Mouse (Mus musculus): Measurements from ENCODE around the gene Zbed5.
"Not testable (repeated sequence)": the region's sequence is repeated elsewhere in the genome, so short reads cannot be mapped to it uniquely, and the experiment has no call there.

The Zbed5 gene

GRCm38 (mm10) chr5:129895198-129896088, at the start of gene Zbed5:
Zbed5 (plus strand) TSS chr5:129895723.
- peak; percentile 82 for DNase-seq (ENCODE audit: low spot score in 2 of 2)

- peak; percentile 86 to 95 for DNase-seq (ENCODE audit: low spot score in 2 of 2)
Observed at GRCm38 (mm10) chr5:129846752-129847557, 48.6 kb upstream of the Zbed5 start, which contains the start of gene Sumf2. Sumf2 (plus strand) TSS chr5:129846986.

- no peak for DNase-seq (ENCODE audit: low spot score in 2 of 2)
Observed at GRCm38 (mm10) chr5:129847558-129847820, 48.0 kb upstream of the Zbed5 start.

- no peak for DNase-seq (ENCODE audit: low spot score in 2 of 2)
Observed at GRCm38 (mm10) chr5:129855163-129855562, 40.4 kb upstream of the Zbed5 start.

GRCm38 (mm10) chr5:129856414-129856813, 39.1 kb upstream of the Zbed5 start:
- DNase-seq (ENCODE audit: low spot score in 2 of 2): no peak

GRCm38 (mm10) chr5:129862325-129862724, 33.2 kb upstream of the Zbed5 start:
- no peak for DNase-seq (ENCODE audit: low spot score in 2 of 2)

GRCm38 (mm10) chr5:129864467-129864866, 31.1 kb upstream of the Zbed5 start:
- DNase-seq (ENCODE audit: low spot score in 2 of 2): no peak

- no peak for DNase-seq (ENCODE audit: low spot score in 2 of 2)
Observed at GRCm38 (mm10) chr5:129865841-129866240, 29.7 kb upstream of the Zbed5 start.

- no peak for DNase-seq (ENCODE audit: low spot score in 2 of 2)
Observed at GRCm38 (mm10) chr5:129869238-129869995, 26.1 kb upstream of the Zbed5 start.

GRCm38 (mm10) chr5:129871238-129871637, 24.3 kb upstream of the Zbed5 start:
- DNase-seq (ENCODE audit: low spot score in 2 of 2): no peak

- no peak for DNase-seq (ENCODE audit: low spot score in 2 of 2)
Observed at GRCm38 (mm10) chr5:129873942-129874341, 21.6 kb upstream of the Zbed5 start.

- no peak for DNase-seq (ENCODE audit: low spot score in 2 of 2)
Observed at GRCm38 (mm10) chr5:129875098-129875497, 20.4 kb upstream of the Zbed5 start.

- no peak for DNase-seq (ENCODE audit: low spot score in 2 of 2)
Observed at GRCm38 (mm10) chr5:129877731-129878455, 17.6 kb upstream of the Zbed5 start.

- peak in 1 of 2 experiments; percentile 16 for DNase-seq (ENCODE audit: low spot score in 2 of 2)
Observed at GRCm38 (mm10) chr5:129878946-129879345, 16.6 kb upstream of the Zbed5 start.

GRCm38 (mm10) chr5:129879888-129880287, 15.6 kb upstream of the Zbed5 start:
- no peak for DNase-seq (ENCODE audit: low spot score in 2 of 2)

GRCm38 (mm10) chr5:129886271-129886670, 9.3 kb upstream of the Zbed5 start:
- no peak for DNase-seq (ENCODE audit: low spot score in 2 of 2)

GRCm38 (mm10) chr5:129886911-129887636, 8.4 kb upstream of the Zbed5 start, which contains the start of gene Chchd2:
Chchd2 (minus strand) TSS chr5:129887470.
- DNase-seq (ENCODE audit: low spot score in 2 of 2): peak; percentile 87 to 91

GRCm38 (mm10) chr5:129890390-129890789, 5.1 kb upstream of the Zbed5 start:
- DNase-seq (ENCODE audit: low spot score in 2 of 2): not testable (repeated sequence)

- no peak for DNase-seq (ENCODE audit: low spot score in 2 of 2)
Observed at GRCm38 (mm10) chr5:129898449-129898848, 2.9 kb downstream of the Zbed5 start, which contains the start of gene Phkg1. Phkg1 (minus strand) TSS chr5:129898549.

GRCm38 (mm10) chr5:129907775-129908174, 12.3 kb downstream of the Zbed5 start:
- DNase-seq (ENCODE audit: low spot score in 2 of 2): no peak

All from urinary bladder, adult 18-20 months (tissue).